Mouse (Mus musculus): ENCODE data around the gene Snta1. TPM values are rescaled to one million over a fixed set of nuclear protein-coding genes. Genes with fewer than 3 reads are reported as not detected.

The Snta1 gene
- total RNA-seq (2015) (not detected in 2 replicates), total RNA-seq (2017) (0.12 and 0.24 TPM in 2 replicates)

- peak; percentile 80 for ATAC-seq (replicated peaks; ENCODE audit: poor library complexity)
These were observed at the start of gene Snta1 for GRCm38 (mm10) chr2:154407643-154408445. Gene Snta1, minus strand, starts transcription at chr2:154408099.

DNA sequence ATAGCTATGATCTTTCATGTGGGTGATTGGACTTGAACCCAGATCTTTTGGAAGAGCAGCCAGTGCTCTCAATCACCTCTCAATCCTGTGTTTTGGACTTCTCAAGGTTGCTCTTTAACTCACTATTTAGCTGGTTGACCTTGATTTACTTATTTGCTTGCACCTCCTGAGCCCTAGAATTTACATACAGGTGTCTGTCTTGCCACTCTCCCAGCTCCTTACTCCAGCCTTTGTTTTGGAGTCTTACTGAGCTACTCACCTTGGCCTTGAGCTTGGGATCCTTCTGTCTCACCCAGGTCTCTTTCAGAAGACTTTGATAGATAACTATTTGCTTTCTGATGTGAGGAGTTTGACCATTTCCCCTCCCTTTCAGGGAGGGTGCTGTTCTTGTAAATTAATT is 48.7 kb upstream of the Snta1 start:
- ATAC-seq (replicated peaks; ENCODE audit: poor library complexity) = no peak

DNA sequence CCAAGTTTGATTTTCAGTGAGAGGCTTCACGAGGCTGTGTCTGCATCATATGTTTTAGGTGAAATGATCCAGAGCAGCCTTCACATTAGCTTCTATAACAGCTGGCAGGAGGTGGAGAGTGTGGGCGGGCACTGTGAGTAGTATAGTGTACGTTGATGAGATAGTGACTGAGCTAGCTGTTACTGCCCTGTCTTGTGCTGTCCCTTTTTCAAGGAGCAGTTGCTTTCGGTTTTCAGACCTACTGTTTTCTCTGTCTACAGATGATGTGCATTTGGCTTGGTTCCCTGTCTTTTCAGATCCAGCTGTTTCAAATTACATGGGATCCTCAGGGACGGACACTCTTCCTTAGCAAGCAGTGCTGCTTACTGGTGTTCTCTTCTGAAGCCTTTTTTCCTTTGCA is 47.9 kb upstream of the Snta1 start:
- ATAC-seq (replicated peaks; ENCODE audit: poor library complexity) = peak; percentile 81

DNA sequence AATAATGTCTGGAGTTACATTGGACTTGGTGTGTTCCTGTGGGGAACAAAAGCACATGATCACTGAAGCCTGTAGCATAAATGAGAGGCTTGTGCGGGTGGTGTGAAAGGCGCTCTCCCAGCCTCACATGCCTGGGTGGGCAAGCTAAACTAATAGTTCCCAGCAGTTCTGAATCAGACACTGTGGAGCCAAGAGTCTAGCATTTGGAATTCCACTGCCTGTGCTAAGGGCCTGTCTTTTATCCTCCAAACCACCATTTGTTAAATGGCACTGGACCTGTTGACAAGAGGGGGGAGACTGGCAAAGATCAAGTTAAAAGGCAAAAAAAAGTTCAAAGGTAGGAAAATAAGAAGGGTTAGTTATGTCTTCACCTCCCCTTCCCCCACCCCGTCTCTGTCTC is 46.7 kb upstream of the Snta1 start:
- no peak for ATAC-seq (replicated peaks; ENCODE audit: poor library complexity)

- peak; percentile 81 for ATAC-seq (replicated peaks; ENCODE audit: poor library complexity)
These were observed 46.2 kb upstream of the Snta1 start for GRCm38 (mm10) chr2:154454099-154454498.

DNA sequence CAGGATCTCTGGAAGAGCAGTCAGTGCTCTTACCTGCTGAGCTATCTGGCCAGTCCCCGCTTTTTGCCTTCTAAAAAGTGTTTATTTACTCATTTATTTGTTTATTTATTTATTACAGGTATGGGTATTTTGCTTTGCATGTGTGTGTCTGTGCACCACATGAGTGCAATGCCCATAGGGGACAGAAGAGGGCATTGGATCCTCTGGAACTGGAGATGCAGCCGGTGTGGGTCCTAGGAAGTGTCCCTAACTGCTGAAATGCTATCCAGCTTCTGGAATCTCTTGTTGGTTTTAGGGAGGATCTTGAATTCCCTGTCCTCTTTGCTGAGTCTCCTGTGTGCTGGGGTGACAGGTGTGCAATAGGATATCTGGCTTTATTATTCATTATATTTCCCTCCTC is 45.1 kb upstream of the Snta1 start:
- 0 out of 2 replicates have a peak, but pooled peaks have one; percentile 29 for ATAC-seq (replicated peaks; ENCODE audit: poor library complexity)

DNA sequence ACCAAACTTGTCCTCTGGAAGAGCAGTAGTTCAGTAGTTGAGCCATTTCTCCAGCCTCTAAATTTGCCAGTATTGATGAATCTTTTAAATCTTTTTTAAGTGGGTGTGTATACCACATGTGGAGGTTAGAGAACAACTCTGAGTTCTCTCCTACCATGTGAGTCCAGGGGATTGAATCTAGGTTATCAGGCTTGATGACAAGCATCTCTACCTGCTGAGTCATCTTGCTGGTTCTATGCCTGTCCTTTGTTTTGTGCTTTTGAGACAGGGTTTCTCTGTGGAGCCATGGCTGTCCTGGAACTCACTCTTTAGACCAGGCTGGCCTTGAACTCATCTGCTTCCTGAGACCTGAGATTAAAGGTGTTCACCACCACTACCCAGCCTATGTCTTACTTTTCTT is 40.7 kb upstream of the Snta1 start:
- ATAC-seq (replicated peaks; ENCODE audit: poor library complexity) = no peak; the same call in 1 of the 2 replicates

DNA sequence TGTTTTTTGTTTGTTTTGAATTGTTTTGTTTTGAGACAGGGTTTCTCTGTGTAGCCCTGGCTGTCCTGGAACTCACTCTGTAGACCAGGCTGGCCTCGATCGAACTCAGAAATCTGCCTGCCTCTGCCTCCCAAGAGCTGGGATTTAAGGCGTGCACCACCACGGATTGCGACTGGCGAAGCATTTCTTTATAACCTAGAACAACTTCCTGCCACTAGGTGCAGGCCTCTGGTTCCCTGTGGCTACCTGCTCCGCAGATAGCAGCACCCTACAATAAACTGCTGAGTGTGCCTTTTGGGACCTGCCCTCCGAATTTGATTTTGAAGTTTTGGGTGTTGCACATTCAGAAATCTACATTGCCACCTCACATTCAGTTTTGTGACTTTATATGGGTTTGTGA is 39.9 kb upstream of the Snta1 start:
- ATAC-seq (replicated peaks; ENCODE audit: poor library complexity) = no peak

DNA sequence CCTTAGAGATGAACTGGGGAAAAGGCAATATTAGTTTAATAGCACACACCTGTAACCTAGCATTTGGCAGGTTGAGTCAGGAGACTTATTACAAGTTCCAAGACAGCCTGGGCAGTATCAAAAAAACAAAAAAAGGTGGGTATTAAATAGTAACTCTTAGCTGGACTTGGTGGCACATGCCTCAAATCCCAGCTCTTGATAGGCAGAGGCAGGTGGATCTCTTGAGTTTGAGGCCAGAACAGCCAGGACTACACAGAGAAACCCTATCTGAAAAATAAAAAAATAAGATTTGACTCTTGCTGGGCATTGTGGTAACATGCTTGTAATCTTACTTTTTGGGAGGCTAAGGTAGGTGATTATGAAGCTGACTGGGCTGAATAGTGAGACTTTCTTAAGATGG is 32.6 kb upstream of the Snta1 start:
- ATAC-seq (replicated peaks; ENCODE audit: poor library complexity) = no peak

DNA sequence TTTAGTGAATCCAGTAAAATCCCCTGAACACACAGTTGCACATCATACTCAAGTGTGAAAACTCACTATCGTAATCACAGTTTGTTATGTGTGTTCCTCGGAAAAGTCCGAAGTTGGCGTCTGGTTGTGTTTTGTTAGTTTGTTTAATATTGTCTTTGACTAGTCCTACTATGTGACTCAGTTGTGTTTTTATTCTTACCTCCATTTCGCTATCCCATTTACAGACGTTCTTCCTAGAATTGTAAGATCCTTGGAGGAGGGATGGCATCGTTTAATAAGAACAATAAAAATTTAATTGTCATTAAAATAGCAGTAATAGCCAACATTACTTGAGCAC is 29.3 kb upstream of the Snta1 start:
- no peak for ATAC-seq (replicated peaks; ENCODE audit: poor library complexity)

- peak; percentile 22 for ATAC-seq (replicated peaks; ENCODE audit: poor library complexity)
These were observed 28.7 kb upstream of the Snta1 start, which contains the start of gene Cbfa2t2 for GRCm38 (mm10) chr2:154436458-154437190. Gene Cbfa2t2, plus strand, starts transcription at chr2:154436481.

- ATAC-seq (replicated peaks; ENCODE audit: poor library complexity) = peak; percentile 97
These were observed 28.2 kb upstream of the Snta1 start for GRCm38 (mm10) chr2:154436076-154436457.

GRCm38 (mm10) chr2:154434690-154435089 is 26.8 kb upstream of the Snta1 start:
- no peak for ATAC-seq (replicated peaks; ENCODE audit: poor library complexity)

- ATAC-seq (replicated peaks; ENCODE audit: poor library complexity) = no peak
These were observed 25.5 kb upstream of the Snta1 start for GRCm38 (mm10) chr2:154433391-154433790.

DNA sequence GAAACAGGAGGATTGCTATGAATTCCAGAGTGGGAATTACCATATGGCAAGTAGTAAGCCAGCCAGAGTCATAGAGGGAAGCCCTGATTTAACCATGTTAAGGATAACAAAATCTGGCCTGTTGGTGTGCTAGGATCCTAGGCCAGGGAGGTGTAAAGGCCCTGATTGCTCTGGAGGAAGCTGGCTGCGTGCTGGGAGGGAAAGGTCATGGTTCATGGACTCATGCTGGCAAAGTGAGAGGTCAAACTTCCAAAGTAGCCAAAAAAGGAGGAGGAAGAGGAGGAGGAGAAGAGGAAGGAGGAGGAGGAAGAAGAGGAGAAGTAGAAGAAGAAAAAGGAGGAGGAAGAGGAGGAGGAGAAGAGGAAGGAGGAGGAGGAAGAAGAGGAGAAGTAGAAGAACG is 24.8 kb upstream of the Snta1 start:
- no peak for ATAC-seq (replicated peaks; ENCODE audit: poor library complexity)

DNA sequence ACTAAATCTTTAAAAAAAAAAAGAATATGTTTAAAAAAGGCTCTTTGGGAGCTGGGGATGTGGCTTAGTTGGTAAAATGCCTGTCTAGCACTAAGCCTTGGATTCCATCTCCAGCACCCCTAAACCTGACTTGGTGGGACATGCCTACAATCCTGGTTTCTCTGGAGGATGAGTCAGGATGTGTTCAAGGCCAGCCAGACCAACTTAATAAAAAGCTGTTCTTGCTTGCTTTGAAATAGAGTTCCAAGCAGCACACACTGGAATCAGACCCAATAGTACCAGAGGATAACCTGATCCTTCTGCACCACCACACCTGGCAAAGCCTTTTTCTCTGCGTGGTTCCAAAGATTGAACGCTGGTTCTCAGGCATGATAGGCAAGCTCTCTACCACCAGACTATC is 22.7 kb upstream of the Snta1 start:
- ATAC-seq (replicated peaks; ENCODE audit: poor library complexity) = no peak

DNA sequence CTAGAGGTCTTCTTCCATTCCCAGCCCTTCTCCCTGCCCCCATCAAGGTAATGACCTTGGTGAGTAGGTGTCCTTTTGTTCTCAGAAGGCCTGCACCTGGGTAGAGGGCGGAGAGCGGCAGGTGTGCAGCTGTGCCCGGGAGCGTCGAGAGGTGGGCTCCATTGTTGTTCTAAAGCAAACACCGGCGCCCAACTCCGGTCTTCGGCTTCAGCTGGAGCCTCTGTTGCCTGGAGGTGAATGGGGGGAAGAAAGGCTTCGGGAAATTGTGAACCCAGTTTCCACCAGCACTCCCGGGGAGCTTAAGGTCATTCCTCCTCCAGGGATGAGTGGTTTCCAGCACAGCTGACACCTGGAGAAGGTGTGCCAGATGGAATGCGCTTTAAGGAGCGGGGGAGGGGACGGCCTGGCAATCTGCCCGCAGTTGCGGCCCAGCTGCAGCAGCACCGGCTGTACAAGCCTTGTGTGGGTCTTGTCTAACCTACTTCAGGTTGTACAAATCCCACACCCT is 20.0 kb upstream of the Snta1 start:
- no peak for ATAC-seq (replicated peaks; ENCODE audit: poor library complexity)

DNA sequence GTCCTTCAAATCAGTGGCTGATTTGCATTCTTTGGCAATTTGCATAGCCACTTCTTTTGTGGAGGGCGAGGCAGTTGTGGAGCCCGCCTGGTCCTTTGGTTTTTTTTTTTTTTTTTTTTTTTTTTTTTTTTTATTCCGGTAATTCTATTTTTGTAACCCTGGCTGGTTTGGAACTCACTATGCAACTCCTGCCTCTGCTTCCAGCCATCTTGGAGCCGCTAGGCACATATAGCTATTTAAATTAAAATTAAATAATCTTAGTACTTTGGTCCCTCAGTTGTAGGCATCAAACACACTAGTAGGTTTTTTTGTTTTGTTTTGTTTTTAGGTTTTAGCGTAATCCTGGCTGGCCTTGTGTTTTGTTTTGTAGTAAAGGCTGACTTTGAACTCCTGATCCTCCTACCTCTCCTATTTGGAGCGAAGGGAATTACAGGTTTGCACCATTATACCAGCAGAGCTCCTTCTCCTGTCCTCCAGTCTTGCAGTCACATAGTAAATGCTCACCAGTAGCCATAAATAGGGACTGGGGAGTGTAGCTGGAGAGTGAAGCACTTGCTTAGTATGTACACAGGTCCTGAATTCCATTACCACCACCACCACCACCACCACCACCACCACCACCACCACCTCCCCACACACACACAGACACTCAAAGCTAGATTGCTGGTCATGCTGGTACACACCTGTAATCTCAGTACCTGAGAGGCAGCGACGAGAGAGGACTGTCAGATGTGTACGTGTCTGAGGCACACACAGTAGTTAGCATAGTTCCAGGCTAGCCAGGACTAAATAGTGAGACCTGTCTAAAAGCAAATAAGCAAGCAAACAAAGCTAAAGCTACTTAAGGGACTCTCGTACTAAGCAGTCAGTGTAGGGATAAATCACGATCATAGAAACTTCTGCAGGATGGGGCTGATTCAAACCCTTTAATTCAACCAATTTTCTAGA is 19.3 kb upstream of the Snta1 start:
- no peak for ATAC-seq (replicated peaks; ENCODE audit: poor library complexity)

DNA sequence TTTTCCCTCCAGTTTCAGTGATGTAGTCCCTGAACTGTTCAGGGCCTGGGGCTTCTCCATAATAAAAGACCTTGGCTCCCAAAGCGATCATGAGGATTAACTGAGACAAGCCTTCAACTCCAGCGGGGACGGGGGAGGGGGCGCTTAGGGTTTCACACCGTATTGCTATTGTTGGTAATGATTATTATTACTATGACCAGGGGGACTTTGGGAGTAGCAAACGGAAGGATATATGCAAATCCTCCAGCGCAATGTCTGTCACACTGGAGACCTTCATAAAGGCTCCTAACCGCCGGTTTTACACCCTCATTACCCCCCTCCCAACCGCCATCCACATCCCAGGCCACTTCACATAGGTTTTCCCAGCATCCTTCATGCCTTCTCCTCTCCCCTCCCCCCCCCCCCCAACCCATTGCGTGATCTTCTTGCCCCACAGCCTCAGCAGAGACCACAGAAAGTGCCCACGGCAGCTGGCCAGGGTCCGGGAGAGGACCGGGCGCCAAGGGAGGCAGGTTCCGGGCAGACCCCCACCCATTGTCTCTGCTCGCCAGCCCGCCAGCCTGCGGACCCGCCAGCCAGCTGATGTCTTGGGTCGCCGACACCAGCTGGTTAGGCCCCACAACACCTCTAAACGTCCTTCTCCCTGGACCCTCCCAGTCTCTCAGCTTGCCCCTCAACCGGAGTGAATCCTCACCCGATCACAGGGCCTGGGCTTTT is 18.4 kb upstream of the Snta1 start:
- ATAC-seq (replicated peaks; ENCODE audit: poor library complexity) = peak; percentile 34; the same call in 1 of the 2 replicates

DNA sequence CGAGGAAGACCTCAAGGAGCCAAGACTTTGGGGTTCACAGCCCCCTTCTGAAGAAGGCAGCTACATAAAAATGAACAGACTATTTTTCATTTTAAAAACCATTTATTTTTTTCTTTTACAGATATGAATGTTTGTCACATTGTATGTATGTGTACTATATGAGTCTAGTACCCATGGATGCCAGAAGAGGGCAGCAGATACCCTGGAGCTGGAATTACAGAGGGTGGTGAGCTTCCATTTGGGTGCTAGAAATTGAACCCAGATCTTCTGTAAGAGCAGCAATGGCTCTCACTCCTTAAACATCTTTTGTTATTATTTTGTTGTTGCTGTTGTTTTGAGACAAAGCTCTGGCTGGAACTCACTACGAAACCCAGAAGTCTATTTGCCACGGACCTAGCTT is 17.6 kb upstream of the Snta1 start:
- no peak for ATAC-seq (replicated peaks; ENCODE audit: poor library complexity)

All from megakaryocyte progenitor cell, adult 5-6 weeks (primary cell).